In genomic region chr1:74195961-74196360, GRCm38 (mm10) we compare ENCODE assay signal across 10 mouse cellular contexts. TPM values are rescaled to one million over a fixed set of nuclear protein-coding genes. Genes with fewer than 3 reads are reported as not detected.
DNase-seq lines count a peak whose midpoint lies in the region; TF ChIP-seq lines count a peak whose summit lies in the region.
"Had no signal": no experiment of that assay in that cellular context is flagged by ENCODE, and none has a peak within 500 bp of the region (broad histone marks: within the 10 kb centered on the region; RNA-seq: fewer than 3 reads in every experiment).

No protein-coding gene starts in this region.

- no peak for DNase-seq in cerebellum, adult 2 months
- DNase-seq in cerebellum, adult 9-10 months, result no peak
- peak; percentile 57 for DNase-seq in 3T3-L1 (ENCODE audit: low read depth, low spot score)
- peak; percentile 44 for DNase-seq in brain, adult 2 months (ENCODE audit: low read depth, low spot score)
- peak; percentile 53 to 55 for DNase-seq in kidney, postnatal 25 days
- peak; percentile 64 for DNase-seq in retina, embryonic 14.5 days (ENCODE audit: low spot score)
- DNase-seq in right cerebral cortex, postnatal 14 days, result no peak
- DNase-seq in left cerebral cortex, postnatal 25 days (ENCODE audit: low spot score in 2 of 2), result no peak

- 51% methylated on average over 7 of the region's 7 CpGs for whole genome bisulfite sequencing in cerebellum, adult 2 months

- no peaks in the 10 kb centered on the region for H3K4me1 ChIP-seq in cerebellum, adult 2 months (ENCODE audit: control insufficient read depth, insufficient read depth, low read length)

- H3K27ac ChIP-seq in cerebellum, adult 2 months (ENCODE audit: insufficient read depth, low read length), result no peak overlapping the region

- peak; percentile 33; the same call in 1 of the 2 replicates for TF ChIP-seq CTCF in cerebellum, adult 2 months (IDR thresholded peaks at IDR 0.05; ENCODE audit: borderline replicate concordance, insufficient read depth, low read depth, low read length)

- no peak for TF ChIP-seq POLR2A in cerebellum, adult 2 months (IDR thresholded peaks at IDR 0.05; ENCODE audit: borderline replicate concordance, insufficient read depth, low read length)

- no peaks in the 10 kb centered on the region for H3K27me3 ChIP-seq in cerebellum, adult 2 months (ENCODE audit: control insufficient read depth, insufficient read depth, low read length)

- intact Hi-C loops in left cerebral cortex, postnatal 25 days (cut with DNase I), result loop anchor here (2.0 kb wide), 1 partner anchor 293 kb away; no protein-coding TSS in a partner anchor

- H3K4me3 ChIP-seq in cerebellum, adult 2 months (replicated peaks; ENCODE audit: insufficient read depth, low read depth, low read length), result no peak overlapping the region

RNA-seq across cellular contexts. Expression of gene Cxcr1, which starts 1.5 kb away (rescaled TPM):
- polyA plus RNA-seq in cerebellum, adult 2 months (2012; rRNA removed), result not detected in 2 replicates
- not detected for total RNA-seq in left cerebral cortex, postnatal 25 days (2021)
- total RNA-seq: layer of hippocampus, adult 18-20 months had no signal
- polyA plus RNA-seq: stomach, embryonic 14.5 days had no signal

RNA-seq across cellular contexts. Expression of gene Arpc2, which starts 39.9 kb away (rescaled TPM):
- polyA plus RNA-seq in cerebellum, adult 2 months (2012; rRNA removed), result 146 and 151 TPM in 2 replicates
- total RNA-seq in left cerebral cortex, postnatal 25 days (2021), result 100 to 1,000 TPM; 266 to 287 TPM

RNA-seq across cellular contexts. Expression of gene Cxcr2, which starts 42.2 kb away (rescaled TPM):
- polyA plus RNA-seq in cerebellum, adult 2 months (2012; rRNA removed), result 0.15 TPM in 1 of 2 replicates, not detected in the other
- total RNA-seq in left cerebral cortex, postnatal 25 days (2021), result not detected
- total RNA-seq: layer of hippocampus, adult 18-20 months had no signal

Comparison
In these comparisons a context has a peak if more than half of its experiments do, and no peak if none do; other contexts are left out.
1. DNase-seq: peak in 3T3-L1 (single experiment), brain, adult 2 months (single experiment), kidney, postnatal 25 days (2 of 2) and retina, embryonic 14.5 days (single experiment); none in cerebellum, adult 2 months (0 of 2), cerebellum, adult 9-10 months (single experiment), right cerebral cortex, postnatal 14 days (single experiment) and left cerebral cortex, postnatal 25 days (0 of 2).